Mouse (Mus musculus) lung, postnatal 14 days (tissue): ENCODE results near the gene Rabggta.

Experiments
- DNase-seq: peaks from one replicate; pipeline ENCODE4 v3.0.0; 2021

The Rabggta gene

DNA sequence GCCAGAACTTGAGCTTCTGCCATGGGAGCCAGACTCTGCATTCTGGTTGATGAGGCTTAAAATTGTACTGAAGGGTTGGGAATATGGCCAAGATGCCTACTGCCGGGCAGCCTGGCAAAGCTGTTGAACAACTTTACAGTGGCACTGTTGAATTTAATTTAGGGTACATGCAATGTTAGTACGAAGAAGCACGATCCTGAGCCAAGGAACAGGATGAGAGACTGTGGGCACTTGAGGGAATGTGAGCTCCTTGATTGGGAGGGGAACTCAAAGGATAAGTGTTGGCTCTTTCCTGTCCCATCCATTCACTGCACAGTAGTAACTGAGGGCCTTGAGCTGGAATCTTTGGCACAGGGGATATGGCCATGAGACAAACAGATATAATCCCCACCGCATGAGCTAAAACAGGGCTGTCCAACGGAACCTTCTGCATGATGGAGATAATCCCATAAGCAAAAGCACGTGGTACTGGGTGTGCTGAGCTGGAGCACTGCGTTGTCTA is 8.5 kb upstream of the Rabggta start:
- DNase-seq, result no peak

DNA sequence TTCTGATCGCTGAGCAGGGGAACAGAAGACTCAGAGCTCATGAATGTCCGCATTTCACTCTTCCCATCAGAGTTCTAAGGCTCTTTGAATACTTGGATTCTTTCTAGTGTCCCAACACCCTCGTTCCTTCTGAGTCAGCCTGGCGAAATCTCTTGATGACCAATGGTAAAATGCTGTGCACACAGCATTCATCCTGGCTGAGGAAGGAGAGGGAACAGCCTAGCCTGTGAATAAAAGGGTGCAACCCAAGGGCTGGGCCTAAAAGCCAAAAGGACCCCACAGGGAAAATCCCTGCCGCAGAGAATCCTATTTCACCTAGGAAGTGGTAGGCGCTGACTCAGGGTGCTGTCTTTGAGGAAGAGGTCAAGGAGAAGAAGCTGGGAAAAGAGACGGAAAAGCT is 8.1 kb upstream of the Rabggta start:
- DNase-seq, result no peak

DNA sequence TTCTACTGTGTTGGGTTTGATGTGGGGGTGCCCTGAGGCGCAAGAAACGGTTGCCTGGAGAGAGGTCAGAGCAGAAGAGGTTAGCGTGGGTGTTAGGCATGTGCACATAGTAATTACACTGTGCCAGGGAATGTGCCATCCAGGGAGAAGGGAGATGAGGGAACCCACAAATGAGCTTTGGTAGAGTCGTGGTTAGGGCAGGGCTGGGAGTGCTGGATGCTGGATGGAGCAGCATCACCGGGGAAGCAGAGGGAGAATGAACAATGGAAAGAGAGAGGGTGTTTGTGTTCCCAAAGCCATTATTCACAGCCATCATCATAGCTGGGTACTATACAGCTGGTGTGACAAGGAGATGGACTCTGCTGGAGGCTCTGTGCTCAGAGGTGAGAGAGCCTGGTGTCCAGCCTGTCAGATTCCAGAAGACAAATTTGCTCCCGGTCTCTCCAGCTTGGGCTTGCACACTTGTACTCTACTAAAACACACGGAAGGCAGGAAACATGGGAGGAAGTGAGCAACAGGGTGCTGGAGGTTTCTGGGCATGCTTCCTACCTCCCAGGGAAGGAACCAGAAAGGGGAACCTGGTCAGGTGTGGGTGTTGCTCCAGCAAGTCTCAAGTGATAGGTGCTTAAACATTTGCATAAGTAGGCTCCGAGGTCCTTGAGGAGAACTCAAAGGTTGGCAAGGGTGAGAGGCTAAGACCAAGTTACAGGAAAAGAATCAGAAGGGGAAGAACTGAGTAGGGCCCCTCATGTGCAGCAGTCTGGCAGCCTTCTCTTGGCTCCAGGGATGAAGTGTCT is 6.0 kb upstream of the Rabggta start:
- DNase-seq, result no peak

DNA sequence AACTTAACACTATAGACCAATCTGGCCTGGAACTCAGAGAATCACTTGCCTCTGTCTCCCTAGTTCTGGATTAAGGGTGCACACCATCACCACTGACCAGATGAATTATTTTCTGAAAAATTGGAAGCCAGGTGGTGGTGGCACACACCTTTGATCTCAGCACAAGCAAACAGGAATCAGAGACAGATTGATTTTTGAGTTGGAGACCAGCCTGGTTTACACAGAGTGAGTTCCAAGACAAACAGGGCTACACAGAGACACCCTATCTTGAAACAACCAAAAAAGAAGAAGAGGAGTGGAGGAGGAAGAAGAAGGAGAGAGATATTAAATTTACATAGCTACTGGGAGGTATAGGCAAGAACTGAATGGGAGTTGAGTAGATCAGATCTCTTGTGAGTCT is 4.2 kb upstream of the Rabggta start:
- no peak for DNase-seq

DNA sequence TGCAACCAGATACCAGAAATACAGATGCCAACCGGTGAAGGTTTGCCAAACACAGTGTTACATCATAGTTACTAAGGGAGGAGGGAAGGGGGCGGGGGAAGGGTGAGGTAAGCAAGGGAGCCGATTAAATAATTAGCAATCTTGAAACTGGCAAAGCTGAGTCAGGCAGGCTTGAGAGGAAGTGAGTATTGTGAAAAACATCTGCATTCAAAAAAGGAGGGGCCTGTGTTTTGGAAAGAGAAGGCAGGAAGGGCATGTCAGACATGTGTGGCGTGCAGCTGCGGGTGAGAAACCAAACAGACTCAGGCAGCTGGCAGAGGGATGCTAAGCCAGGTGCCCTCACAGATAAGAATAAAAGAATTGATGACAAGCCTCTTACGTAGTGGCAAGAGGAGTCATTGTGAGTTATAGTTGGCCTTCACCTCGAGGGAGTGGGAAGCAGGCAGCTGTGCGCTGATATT is 2.4 kb upstream of the Rabggta start:
- DNase-seq, result peak; percentile 48

DNA sequence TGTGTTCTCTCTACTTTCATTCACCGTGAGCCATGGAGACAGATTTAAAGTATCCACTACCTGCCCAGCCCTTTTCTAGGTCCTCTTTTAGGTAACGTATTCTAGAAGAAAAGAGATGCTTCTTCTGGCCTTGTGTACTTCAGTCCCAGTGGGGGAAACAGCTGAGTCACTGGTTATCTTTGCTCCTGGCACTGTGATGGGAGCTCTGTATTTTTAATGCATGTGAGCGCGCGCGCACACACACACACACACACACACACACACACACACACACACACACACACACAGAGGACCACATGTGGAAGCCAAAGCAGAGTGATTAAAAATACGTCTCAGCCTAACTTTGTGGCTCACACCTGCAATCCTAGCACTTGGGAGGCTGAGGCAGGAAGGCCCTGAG is 1.4 kb upstream of the Rabggta start:
- no peak for DNase-seq

DNA sequence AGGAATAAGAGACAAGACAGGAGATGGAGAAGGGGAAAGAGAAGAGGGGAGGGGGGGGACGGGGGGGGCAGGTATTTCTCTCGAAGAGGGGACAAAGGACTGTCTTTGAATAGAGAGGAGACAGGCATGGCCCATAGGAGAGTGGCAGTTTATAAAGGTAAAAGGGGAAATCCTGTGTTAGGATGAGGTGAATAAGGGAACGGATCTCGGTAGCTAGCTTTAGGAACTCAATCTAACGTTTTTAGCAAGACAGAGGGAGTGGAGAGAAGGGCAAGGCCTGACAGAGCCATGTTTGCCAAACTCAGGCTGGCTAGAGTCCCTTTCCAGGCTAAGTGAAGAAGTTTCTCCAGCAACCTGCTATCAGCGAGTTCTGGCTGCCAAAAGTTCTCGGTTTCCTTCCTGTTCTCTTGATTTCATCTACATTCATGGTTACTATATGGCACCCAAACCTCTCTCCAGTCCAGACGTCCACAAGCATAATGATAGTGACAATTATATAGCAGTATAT is 429 bp upstream of the Rabggta start:
- DNase-seq, result no peak

DNA sequence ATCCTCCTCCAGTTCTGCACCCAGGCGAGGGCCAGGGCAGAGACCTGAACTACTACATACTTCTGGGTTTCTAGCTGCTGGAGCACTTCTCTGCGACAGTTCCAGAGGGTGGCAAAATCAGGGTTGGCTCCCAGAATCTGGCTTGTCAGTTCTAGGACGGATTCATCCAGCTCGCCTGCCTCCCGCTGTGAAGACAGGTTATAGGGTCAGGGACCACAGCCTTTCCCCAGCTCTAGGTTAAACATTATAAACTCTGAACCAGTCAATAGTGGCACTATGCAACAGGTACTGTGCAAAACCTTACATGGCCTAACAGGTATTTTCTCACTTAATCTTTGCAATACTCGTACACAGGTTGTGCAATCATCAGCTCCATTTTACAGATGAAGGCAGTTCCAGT is 987 bp downstream of the Rabggta start:
- DNase-seq, result no peak

DNA sequence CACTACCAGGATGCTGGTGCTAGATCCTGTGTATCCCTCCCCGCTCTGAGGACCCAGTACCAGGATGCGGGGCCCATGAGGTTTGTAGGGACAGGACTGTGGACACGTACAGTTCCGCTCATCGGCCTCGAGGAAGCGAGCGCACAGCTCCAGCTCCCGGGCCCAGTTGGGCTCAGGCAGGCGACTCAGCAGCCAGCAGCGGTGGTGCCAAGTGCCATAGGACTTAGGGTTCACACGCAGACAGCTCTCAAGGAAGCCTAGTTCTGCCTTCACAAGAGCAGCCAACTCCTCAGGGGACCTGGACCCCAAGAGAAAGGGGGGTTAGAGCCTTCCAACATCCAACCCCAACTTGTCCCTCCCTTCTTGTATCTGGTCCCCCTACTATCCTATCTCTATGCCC is 1.4 kb downstream of the Rabggta start:
- DNase-seq, result no peak

DNA sequence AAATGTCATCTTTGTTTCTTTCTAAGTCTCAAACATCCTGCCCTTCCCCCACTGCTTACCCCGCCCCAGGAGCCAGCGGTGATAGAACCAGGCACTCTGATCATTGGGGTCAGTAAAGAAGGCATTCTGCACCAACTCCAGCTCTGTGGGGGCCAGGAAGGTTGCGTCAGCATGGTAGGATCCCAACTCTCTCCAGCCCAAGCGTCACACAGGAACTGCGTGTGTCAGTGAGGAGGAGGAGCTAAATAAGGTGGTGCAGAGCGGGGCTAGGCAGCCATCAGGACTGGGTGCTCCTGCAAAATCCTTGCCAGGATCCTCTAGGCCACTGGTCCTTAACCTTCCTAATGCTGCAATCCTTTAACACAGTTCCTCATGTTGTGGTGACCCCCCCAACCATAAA is 2.3 kb downstream of the Rabggta start:
- no peak for DNase-seq

DNA sequence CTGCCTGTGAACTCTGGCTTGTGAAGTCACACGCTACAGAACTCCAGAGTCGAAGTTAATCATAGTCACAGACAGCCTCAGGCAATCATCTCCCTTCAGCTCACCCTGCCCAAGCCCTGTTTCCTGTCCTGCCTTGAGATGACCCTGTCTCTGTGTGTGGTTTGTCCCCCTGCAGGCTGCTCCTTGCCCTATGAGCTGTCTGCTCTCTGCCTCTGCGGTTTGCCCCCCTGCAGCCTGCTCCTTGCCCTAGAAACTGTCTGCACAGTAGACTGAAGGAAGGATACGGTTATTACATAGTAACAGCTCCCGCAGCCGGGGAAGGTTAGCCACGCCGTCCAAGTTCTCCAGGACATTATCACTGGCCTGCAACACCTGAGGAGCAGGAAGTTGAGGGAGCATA is 5.2 kb downstream of the Rabggta start:
- DNase-seq, result no peak

DNA sequence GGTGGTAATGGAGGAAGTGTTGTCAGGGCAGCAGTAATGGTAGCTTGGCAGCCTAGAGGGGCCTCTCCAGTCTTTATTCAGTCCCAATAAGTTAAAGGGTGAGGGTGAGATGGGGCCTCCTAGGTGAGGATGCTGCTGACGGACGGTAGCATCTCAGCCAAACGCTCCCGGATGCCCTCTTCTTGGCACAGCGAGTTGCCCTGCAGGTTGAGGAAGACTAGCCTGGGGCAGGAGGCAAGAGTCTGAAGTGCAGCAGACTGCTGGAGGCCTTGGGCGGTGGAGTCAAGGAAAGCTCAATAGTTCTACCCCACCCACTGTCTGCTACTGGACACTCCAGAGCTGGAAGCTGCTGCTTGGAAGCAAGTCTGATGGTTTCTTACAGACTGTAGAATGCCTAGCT is 5.8 kb downstream of the Rabggta start:
- DNase-seq, result no peak

DNA sequence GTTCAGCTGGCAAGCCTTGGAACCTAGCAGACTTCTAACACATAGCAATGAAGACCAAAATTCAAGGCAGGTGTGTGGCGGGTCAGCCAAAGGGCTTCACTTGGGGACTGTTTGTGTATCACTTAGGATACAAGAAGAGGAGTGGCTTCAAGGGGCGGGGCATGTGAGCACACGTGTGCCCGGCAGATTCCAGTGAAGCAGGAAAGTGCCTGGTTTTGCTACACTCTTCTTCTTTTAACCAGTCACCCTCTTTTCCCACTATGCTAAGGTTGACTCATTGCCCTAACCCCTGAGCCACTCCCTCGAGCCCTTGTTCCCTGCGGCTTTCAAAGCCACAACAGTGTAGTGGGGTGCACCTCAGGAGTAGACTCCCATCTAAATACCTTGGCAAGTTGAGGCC is 7.2 kb downstream of the Rabggta start:
- DNase-seq, result peak; percentile 31

DNA sequence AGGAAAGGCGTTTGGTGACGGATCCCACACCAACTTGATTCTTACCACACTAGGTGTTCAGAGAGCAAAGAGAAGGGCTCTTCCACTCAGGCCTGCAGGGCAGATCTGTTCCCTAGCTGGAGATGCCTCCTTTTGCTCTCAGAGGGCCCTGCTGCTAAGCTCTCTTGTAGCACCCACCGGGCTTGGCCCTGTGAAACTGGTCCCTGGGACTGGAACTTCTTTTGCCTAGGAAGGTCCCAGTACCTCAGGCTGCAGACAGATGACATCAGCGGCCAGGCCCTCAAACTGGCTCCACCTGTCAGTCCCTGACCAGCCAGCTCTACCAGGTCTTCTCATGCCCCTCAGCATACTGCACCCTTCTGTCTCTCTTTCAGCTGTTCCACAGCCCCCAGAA is 8.3 kb downstream of the Rabggta start, which contains the start of gene Tgm1:
Gene Tgm1 (minus strand): TSS at position 198 of the 394 bp plus-strand sequence.
- DNase-seq, result no peak

DNA sequence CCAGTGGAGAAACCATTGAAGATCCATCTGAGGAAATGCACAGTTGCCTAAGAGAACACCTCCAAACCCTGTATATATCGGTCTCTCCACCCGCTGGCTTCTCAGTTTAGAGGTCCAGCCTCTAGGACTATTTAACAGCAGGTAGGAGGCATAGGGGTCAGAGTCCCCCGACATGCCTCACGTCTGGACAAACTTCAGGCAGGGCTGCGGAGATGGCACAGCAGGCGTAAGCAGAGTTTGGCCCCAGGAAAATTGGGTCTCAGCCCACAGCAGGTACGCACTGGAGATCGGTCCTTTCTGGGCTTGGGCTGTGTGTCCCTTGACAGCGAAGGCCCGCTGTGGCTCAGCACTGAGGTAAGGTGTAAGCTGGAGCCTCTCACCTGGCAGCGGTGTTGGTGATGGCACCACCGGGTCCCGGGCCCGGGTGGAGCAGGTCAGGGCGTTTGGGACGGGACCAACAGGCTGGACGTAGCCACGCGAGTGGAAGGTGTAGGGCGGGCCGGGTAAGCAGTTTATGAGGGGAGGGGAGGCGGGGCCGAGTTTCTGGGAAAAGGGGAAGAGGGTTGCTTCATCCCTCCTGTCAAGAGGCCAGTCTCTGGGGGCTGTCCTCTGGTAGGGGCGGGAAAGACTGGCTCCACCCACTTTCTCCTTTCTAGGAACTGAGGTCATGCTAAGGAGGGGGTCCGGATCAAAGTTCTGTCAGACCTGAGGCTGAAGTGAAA is 8.9 kb downstream of the Rabggta start:
- peak; percentile 66 for DNase-seq

DNA sequence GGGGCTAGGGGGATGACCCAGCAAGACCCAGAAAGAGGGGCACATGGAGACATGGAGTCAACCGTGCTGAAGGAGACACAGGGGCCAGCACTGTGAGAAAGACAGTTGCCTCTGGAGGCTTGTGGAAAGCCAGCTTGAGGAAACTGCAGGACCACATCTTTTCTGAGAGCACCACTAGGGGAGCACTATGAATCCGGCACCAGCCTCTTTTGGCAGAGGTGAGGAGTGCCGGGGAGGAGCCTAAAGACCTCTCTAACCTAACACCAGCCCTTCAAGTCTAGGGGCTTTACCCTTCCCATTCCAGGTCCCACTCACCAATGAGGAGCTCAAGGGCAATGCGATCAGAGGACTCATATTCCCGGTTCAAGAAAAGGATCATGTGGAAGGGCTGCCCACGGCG is 10.3 kb downstream of the Rabggta start:
- DNase-seq, result no peak

DNA sequence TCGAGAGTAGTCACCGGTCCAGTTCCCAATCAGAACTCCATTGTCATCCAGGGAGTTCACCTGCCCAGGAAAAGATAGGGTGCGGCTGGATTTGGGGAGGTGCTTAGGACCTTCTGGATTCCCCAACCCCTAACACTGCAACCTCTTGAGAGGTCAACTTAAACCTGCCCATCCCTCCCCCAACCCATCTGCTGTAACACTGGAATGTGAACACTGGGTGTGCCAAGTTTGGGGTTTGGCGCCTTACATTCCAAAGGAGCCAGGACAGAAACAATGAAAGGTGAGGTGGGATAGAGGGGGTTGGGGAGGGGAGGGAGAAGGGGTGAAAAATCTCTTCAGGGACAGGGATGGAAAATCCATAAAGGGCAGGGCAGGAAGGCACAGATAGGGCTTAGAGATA is 12.6 kb downstream of the Rabggta start:
- DNase-seq, result no peak

DNA sequence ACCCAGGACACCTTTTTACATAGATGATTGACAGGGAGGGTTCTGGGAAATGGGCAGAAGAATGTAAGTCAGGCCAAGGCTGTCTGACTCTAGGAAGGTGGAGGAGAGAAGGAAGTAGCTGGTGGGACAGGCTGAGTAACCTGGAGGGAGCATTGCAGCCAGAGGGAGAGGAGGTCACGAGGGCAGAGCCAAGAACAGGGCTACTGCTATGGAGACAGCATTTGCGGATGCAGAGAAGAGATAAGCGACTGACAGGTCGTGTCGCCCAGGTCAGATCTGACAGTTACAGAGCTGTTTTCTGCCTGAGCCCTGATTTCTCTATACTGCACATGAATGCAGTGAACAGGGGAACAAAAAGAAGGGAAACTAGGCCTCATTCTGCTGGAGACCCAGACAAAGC is 14.7 kb downstream of the Rabggta start:
- DNase-seq, result no peak

DNA sequence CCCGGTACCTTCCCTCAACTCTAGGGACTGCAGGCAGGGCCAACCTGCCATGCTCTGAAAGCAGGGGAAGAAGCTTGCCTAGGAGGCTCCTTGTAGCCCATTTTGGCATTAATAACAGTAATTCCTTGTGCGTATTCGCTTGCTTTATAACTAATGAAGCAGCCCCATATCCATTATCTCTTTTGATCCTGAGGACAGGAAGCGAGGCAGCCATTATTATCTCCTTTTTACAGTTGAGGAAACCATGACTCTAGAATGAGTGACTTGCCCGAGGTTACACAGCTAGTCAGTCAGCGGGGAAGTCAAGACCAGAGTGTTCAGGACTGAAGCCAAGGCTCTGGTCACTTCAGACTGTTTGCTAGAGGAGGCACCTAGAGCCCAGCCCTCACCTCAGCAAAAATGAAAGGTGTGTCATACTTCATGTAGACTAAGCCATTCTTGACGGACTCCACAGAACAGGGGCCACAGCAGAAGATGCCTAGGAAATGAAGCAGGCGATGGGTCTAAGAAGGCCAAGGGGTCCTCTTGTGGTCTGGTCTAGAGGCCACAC is 15.9 kb downstream of the Rabggta start:
- DNase-seq, result no peak

DNA sequence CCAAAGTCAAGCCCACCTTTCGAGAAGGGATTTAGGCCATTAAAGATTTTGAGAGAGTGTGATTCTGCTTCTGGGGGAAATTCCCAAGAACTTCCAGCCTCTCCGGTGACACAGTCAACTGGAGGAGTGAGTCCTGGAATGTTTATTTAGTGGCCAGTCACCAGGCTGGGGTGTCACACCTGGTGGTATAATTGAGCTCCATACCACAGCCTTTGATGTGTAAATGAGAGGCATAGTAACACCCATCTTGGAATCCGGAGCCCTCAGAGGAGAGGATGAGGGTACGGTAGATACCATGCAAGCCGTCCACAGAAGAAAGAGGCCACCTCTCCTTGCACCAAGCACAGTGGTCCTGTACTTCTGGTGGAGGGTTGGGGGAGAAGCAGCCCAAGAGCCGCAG is 19.3 kb downstream of the Rabggta start:
- DNase-seq, result no peak

DNA sequence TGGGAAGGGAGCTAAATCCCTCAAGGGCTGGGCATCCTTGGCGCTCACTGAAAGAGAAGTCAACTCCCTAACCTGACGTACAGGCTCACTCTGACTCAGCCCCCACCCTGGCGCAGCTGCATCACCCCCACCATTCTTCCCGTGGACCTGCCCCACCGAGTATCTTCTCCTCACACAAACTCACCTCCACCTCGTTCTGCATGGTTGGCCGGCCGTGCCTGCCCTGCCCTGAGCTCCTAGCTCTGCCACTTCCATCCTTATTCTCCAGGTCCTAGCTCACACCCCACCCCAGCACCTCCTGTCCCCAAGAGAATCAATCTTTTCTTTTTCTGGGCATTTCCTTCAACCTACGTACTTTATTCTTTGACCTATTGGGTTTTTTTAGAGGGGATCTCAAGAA is 20.9 kb downstream of the Rabggta start:
- DNase-seq, result no peak

DNA sequence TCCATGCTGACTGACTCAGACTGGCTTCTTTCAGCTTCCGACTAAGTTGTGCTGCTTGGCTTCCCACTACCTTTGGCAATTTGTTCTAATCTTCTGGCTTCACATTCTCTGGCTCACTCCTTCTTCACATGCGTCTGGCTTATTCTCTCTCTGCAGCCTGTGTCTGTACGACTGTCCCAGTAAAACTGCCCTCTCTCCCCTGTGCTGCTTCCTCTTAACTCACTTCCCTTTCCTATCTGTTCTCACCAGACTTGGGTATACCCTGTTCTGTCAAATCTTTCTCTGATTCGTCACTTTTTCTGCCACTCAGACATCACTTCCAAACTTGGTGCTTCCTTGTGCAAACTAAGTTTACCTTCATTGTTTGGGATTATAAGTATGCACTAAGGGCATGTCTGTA is 24.8 kb downstream of the Rabggta start:
- DNase-seq, result no peak

DNA sequence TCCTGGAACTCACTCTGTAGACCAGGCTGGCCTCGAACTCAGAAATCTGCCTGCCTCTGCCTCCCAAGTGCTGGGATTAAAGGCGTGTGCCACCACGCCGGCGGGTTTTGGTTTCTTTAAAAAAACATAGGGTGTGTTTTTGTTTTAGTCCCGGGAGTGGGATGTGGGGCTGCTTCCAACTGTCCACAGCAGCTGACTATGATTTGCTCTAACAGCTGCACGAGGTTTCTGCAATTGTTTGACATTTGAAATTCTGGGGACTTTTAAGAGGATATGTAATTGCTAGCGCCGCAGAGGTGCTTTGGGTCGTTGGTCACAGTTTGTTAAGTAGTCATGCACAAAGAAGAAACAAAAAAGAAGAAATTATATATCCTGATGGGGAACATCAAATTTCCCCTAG is 32.6 kb downstream of the Rabggta start:
- no peak for DNase-seq

DNA sequence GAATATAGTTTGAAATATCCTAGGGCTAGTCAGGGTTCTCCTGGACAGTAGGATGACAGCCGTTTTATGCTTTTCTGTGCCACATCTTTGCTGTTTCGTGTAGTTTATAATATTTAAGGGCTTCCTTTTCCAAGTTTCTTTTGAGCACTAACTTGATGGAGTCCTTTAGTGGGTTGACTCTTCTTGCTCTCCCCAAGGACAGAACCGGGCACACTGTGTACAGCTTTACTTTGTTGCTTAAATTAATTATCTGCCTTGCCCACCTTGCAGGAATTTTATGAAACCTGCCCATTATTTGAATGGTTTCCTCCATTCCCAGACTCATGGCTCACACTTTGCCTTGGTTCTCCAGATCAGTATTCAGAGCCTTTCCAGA is 40.0 kb downstream of the Rabggta start:
- DNase-seq, result no peak
